Mouse (Mus musculus): Measurements from ENCODE around the gene Slc25a13. TPM values are rescaled to one million over a fixed set of nuclear protein-coding genes. Genes with fewer than 3 reads are reported as not detected.
"Not testable (repeated sequence)": the region's sequence is repeated elsewhere in the genome, so short reads cannot be mapped to it uniquely, and the experiment has no call there.

Gene Slc25a13
- polyA plus RNA-seq, 1 experiment from 2014 or later = 58.7 TPM

GRCm38 (mm10) chr6:6208351-6209059 lies 8.5 kb downstream of the Slc25a13 start:
- H3K9ac ChIP-seq (ENCODE audit: low read depth, low read length) = no peak overlapping the region
- peaks cover 32% of the 10 kb centered on the region for H3K4me1 ChIP-seq (ENCODE audit: control insufficient read depth, low read depth, low read length)
- no peak overlapping the region for H3K4me3 ChIP-seq (ENCODE audit: low read depth, low read length)
- no peaks in the 10 kb centered on the region for H3K36me3 ChIP-seq (ENCODE audit: control insufficient read depth, insufficient read depth)
- WGBS (ENCODE audit: insufficient replicate concordance) = 17% methylated on average over 4 of the region's 4 CpGs
- no peaks in the 10 kb centered on the region for H3K27me3 ChIP-seq (ENCODE audit: control insufficient read depth, insufficient read depth, low read depth, low read length)
- H3K9me3 ChIP-seq (replicated peaks; ENCODE audit: control insufficient read depth, low read length) = no peaks in the 10 kb centered on the region
- H3K27ac ChIP-seq (ENCODE audit: low read length) = peak overlapping the region; percentile 33; the same call in 1 of the 2 replicates
- ATAC-seq (ENCODE audit: low read depth) = 0 out of 2 replicates have a peak, but pooled peaks have one; percentile 17
- peak overlapping the region; percentile 21; the same call in 1 of the 2 replicates for H3K4me2 ChIP-seq (ENCODE audit: low read depth, low read length)

DNA sequence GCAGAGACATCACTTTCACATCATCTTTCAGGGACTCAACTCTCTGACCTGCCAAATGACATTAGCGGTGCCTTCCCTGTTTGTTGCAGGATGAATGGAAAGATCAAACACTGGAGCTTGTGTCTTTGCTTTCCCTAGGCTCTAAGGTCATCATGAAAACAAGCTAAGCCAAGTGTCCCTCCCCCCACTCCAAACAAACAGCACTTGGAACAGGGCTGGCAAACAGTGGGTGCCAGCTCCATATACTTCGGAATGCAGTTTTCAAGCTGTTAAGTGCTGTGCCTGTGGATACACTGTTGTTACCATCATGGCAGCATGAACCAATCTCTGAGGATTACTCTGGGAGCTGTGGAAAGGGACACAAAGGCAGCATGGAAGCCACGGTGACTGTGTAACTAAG lies 9.1 kb downstream of the Slc25a13 start:
- Histone ChIP-seq H3K9ac (ENCODE audit: low read depth, low read length) (no peak overlapping the region), H3K4me1 (ENCODE audit: control insufficient read depth, low read depth, low read length) (peaks cover 32% of the 10 kb centered on the region), H3K27me3 (ENCODE audit: control insufficient read depth, insufficient read depth, low read depth, low read length) (no peaks in the 10 kb centered on the region), H3K4me3 (ENCODE audit: low read depth, low read length) (no peak overlapping the region), H3K27ac (ENCODE audit: low read length) (peak overlapping the region; percentile 33; the same call in 1 of the 2 replicates), H3K4me2 (ENCODE audit: low read depth, low read length) (peak overlapping the region; percentile 21; the same call in 1 of the 2 replicates), H3K9me3 (replicated peaks; ENCODE audit: control insufficient read depth, low read length) (no peaks in the 10 kb centered on the region), H3K36me3 (ENCODE audit: control insufficient read depth, insufficient read depth) (no peaks in the 10 kb centered on the region)
- 65% methylated on average over 3 of the region's 3 CpGs for WGBS (ENCODE audit: insufficient replicate concordance)
- peak; percentile 31; the same call in 1 of the 2 replicates for ATAC-seq (ENCODE audit: low read depth)

GRCm38 (mm10) chr6:6207395-6207794 lies 9.6 kb downstream of the Slc25a13 start:
- Histone ChIP-seq H3K4me1 (ENCODE audit: control insufficient read depth, low read depth, low read length) (peaks cover 32% of the 10 kb centered on the region), H3K36me3 (ENCODE audit: control insufficient read depth, insufficient read depth) (no peaks in the 10 kb centered on the region), H3K4me2 (ENCODE audit: low read depth, low read length) (0 out of 2 replicates have a peak overlapping the region, but pooled peaks have one; percentile 21), H3K9ac (ENCODE audit: low read depth, low read length) (no peak overlapping the region), H3K27ac (ENCODE audit: low read length) (no peak overlapping the region), H3K27me3 (ENCODE audit: control insufficient read depth, insufficient read depth, low read depth, low read length) (no peaks in the 10 kb centered on the region), H3K9me3 (replicated peaks; ENCODE audit: control insufficient read depth, low read length) (no peaks in the 10 kb centered on the region), H3K4me3 (ENCODE audit: low read depth, low read length) (no peak overlapping the region)
- ATAC-seq (ENCODE audit: low read depth) = peak; percentile 76
- WGBS (ENCODE audit: insufficient replicate concordance) = 19% methylated on average over 1 of the region's 1 CpGs

- ATAC-seq (ENCODE audit: low read depth) = no peak
Measured at GRCm38 (mm10) chr6:6205599-6206165, 11.3 kb downstream of the Slc25a13 start.

GRCm38 (mm10) chr6:6202451-6202850 lies 14.5 kb downstream of the Slc25a13 start:
- Histone ChIP-seq H3K4me2 (ENCODE audit: low read depth, low read length) (no peak overlapping the region), H3K9ac (ENCODE audit: low read depth, low read length) (no peak overlapping the region), H3K27me3 (ENCODE audit: control insufficient read depth, insufficient read depth, low read depth, low read length) (no peaks in the 10 kb centered on the region), H3K4me1 (ENCODE audit: control insufficient read depth, low read depth, low read length) (peaks cover 8% of the 10 kb centered on the region), H3K4me3 (ENCODE audit: low read depth, low read length) (no peak overlapping the region), H3K9me3 (replicated peaks; ENCODE audit: control insufficient read depth, low read length) (no peaks in the 10 kb centered on the region), H3K36me3 (ENCODE audit: control insufficient read depth, insufficient read depth) (no peaks in the 10 kb centered on the region), H3K27ac (ENCODE audit: low read length) (peak overlapping the region; percentile 70)
- 67% methylated on average over 6 of the region's 6 CpGs for WGBS (ENCODE audit: insufficient replicate concordance)
- peak; percentile 40; the same call in 1 of the 2 replicates for ATAC-seq (ENCODE audit: low read depth)

More at GRCm38 (mm10) chr6:6205599-6206165, 11.3 kb downstream of the Slc25a13 start:
- H3K9me3 ChIP-seq (replicated peaks; ENCODE audit: control insufficient read depth, low read length) = no peaks in the 10 kb centered on the region
- no peak overlapping the region for H3K27ac ChIP-seq (ENCODE audit: low read length)
- peaks cover 32% of the 10 kb centered on the region for H3K4me1 ChIP-seq (ENCODE audit: control insufficient read depth, low read depth, low read length)
- no peak overlapping the region for H3K4me3 ChIP-seq (ENCODE audit: low read depth, low read length)
- WGBS (ENCODE audit: insufficient replicate concordance) = 51% methylated on average over 3 of the region's 3 CpGs
- no peak overlapping the region for H3K9ac ChIP-seq (ENCODE audit: low read depth, low read length)
- H3K36me3 ChIP-seq (ENCODE audit: control insufficient read depth, insufficient read depth) = no peaks in the 10 kb centered on the region
- no peak overlapping the region for H3K4me2 ChIP-seq (ENCODE audit: low read depth, low read length)
- no peaks in the 10 kb centered on the region for H3K27me3 ChIP-seq (ENCODE audit: control insufficient read depth, insufficient read depth, low read depth, low read length)

GRCm38 (mm10) chr6:6201977-6202376 lies 15.0 kb downstream of the Slc25a13 start:
- H3K4me1 ChIP-seq (ENCODE audit: control insufficient read depth, low read depth, low read length) = peaks cover 4% of the 10 kb centered on the region
- no peak for ATAC-seq (ENCODE audit: low read depth)
- peak overlapping the region; percentile 70 for H3K27ac ChIP-seq (ENCODE audit: low read length)
- H3K4me2 ChIP-seq (ENCODE audit: low read depth, low read length) = no peak overlapping the region
- H3K36me3 ChIP-seq (ENCODE audit: control insufficient read depth, insufficient read depth) = no peaks in the 10 kb centered on the region
- 65% methylated on average over 5 of the region's 5 CpGs for WGBS (ENCODE audit: insufficient replicate concordance)
- H3K9ac ChIP-seq (ENCODE audit: low read depth, low read length) = no peak overlapping the region
- H3K27me3 ChIP-seq (ENCODE audit: control insufficient read depth, insufficient read depth, low read depth, low read length) = no peaks in the 10 kb centered on the region
- no peak overlapping the region for H3K4me3 ChIP-seq (ENCODE audit: low read depth, low read length)
- no peaks in the 10 kb centered on the region for H3K9me3 ChIP-seq (replicated peaks; ENCODE audit: control insufficient read depth, low read length)

- H3K4me3 ChIP-seq (ENCODE audit: low read depth, low read length) = no peak overlapping the region
- H3K27me3 ChIP-seq (ENCODE audit: control insufficient read depth, insufficient read depth, low read depth, low read length) = no peaks in the 10 kb centered on the region
- no peaks in the 10 kb centered on the region for H3K9me3 ChIP-seq (replicated peaks; ENCODE audit: control insufficient read depth, low read length)
- 78% methylated on average over 10 of the region's 10 CpGs for WGBS (ENCODE audit: insufficient replicate concordance)
- no peak overlapping the region for H3K27ac ChIP-seq (ENCODE audit: low read length)
- no peak for ATAC-seq (ENCODE audit: low read depth)
- H3K36me3 ChIP-seq (ENCODE audit: control insufficient read depth, insufficient read depth) = no peaks in the 10 kb centered on the region
- peaks cover 2% of the 10 kb centered on the region; the same call in 1 of the 2 replicates for H3K4me1 ChIP-seq (ENCODE audit: control insufficient read depth, low read depth, low read length)
- no peak overlapping the region for H3K9ac ChIP-seq (ENCODE audit: low read depth, low read length)
- no peak overlapping the region for H3K4me2 ChIP-seq (ENCODE audit: low read depth, low read length)
Measured at GRCm38 (mm10) chr6:6199138-6199870, 17.7 kb downstream of the Slc25a13 start.

- not testable (repeated sequence) for H3K9ac ChIP-seq (ENCODE audit: low read depth, low read length); H3K27me3 ChIP-seq (ENCODE audit: control insufficient read depth, insufficient read depth, low read depth, low read length); H3K4me3 ChIP-seq (ENCODE audit: low read depth, low read length); H3K9me3 ChIP-seq (replicated peaks; ENCODE audit: control insufficient read depth, low read length); ATAC-seq (ENCODE audit: low read depth); H3K27ac ChIP-seq (ENCODE audit: low read length); H3K4me2 ChIP-seq (ENCODE audit: low read depth, low read length); H3K4me1 ChIP-seq (ENCODE audit: control insufficient read depth, low read depth, low read length); H3K36me3 ChIP-seq (ENCODE audit: control insufficient read depth, insufficient read depth)
- WGBS (ENCODE audit: insufficient replicate concordance) = 89% methylated on average over 3 of the region's 3 CpGs
Measured at GRCm38 (mm10) chr6:6198056-6198455, 18.9 kb downstream of the Slc25a13 start.
